Mouse (Mus musculus): ENCODE measurements around the gene Cd300c2. TPM values are rescaled to one million over a fixed set of nuclear protein-coding genes. Genes with fewer than 3 reads are reported as not detected.

Gene Cd300c2
- total RNA-seq (2023) = 3.4 TPM

GRCm38 (mm10) chr11:115001474-115002040 lies at the start of gene Cd300c2:
TSS of gene Cd300c2 (minus strand) at chr11:115001880.

GRCm38 (mm10) chr11:115048259-115048658 lies 46.6 kb upstream of the Cd300c2 start, which contains the start of gene Cd300ld3:
TSS of gene Cd300ld3 (minus strand) at chr11:115048409.

GRCm38 (mm10) chr11:115037669-115038068 lies 36.0 kb upstream of the Cd300c2 start, which contains the start of gene Cd300ld5:
TSS of gene Cd300ld5 (minus strand) at chr11:115037769.

GRCm38 (mm10) chr11:115026912-115027311 lies 25.2 kb upstream of the Cd300c2 start, which contains the start of gene Cd300ld4:
TSS of gene Cd300ld4 (minus strand) at chr11:115027012.

GRCm38 (mm10) chr11:115016093-115016492 lies 14.4 kb upstream of the Cd300c2 start, which contains the start of gene Cd300ld2:
TSS of gene Cd300ld2 (minus strand) at chr11:115016193.

GRCm38 (mm10) chr11:114989793-114990192 lies 11.9 kb downstream of the Cd300c2 start, which contains the start of gene Cd300ld:
TSS of gene Cd300ld (minus strand) at chr11:114989922.

GRCm38 (mm10) chr11:114968752-114969207 lies 32.9 kb downstream of the Cd300c2 start, which contains the start of gene Cd300c:
TSS of gene Cd300c (minus strand) at chr11:114969157.

Other genes starting within 250 kb of the Cd300c2 start
- gene Kif19a, start 236.5 kb downstream of the Cd300c2 start, total RNA-seq (2023) = 2.1 TPM
- gene Btbd17, start 205.9 kb downstream of the Cd300c2 start, total RNA-seq (2023) = not detected
- not detected for gene Gpr142, start 203.0 kb downstream of the Cd300c2 start, total RNA-seq (2023)
- 0.79 TPM for gene Gprc5c, start 150.7 kb downstream of the Cd300c2 start, total RNA-seq (2023)
- gene Cd300a, start 111.8 kb downstream of the Cd300c2 start, total RNA-seq (2023) = 2.3 TPM
- 0.82 TPM for gene Cd300lb, start 67.5 kb downstream of the Cd300c2 start, total RNA-seq (2023)
- gene Cd300c, start 32.7 kb downstream of the Cd300c2 start, total RNA-seq (2023) = not detected
- gene Cd300ld, start 12.0 kb downstream of the Cd300c2 start, total RNA-seq (2023) = 1.3 TPM
- gene Cd300ld2, start 14.3 kb upstream of the Cd300c2 start, total RNA-seq (2023) = not detected
- gene Cd300ld4, start 25.1 kb upstream of the Cd300c2 start, total RNA-seq (2023) = not detected
- gene Cd300ld5, start 35.9 kb upstream of the Cd300c2 start, total RNA-seq (2023) = 2.2 TPM
- gene Cd300ld3, start 46.5 kb upstream of the Cd300c2 start, total RNA-seq (2023) = 2.2 TPM
- gene Cd300e, start 60.3 kb upstream of the Cd300c2 start, total RNA-seq (2023) = 1.6 TPM
- gene Rab37, start 89.6 kb upstream of the Cd300c2 start, total RNA-seq (2023) = 26.8 TPM
- gene Cd300lf, start 132.1 kb upstream of the Cd300c2 start, total RNA-seq (2023) = 2.2 TPM
- 151 TPM for gene Slc9a3r1, start 161.5 kb upstream of the Cd300c2 start, total RNA-seq (2023)
- gene Tmem104, start 185.6 kb upstream of the Cd300c2 start, total RNA-seq (2023) = 11.2 TPM
- gene Nat9, start 186.0 kb upstream of the Cd300c2 start, total RNA-seq (2023) = 11.8 TPM

All from CD4-positive naive resting alpha-beta T cell, adult 76 days (primary cell).